Mouse (Mus musculus): ENCODE measurements around the gene Ccr10.
"Not testable (repeated sequence)": the region's sequence is repeated elsewhere in the genome, so short reads cannot be mapped to it uniquely, and the experiment has no call there.

The Ccr10 gene

DNA sequence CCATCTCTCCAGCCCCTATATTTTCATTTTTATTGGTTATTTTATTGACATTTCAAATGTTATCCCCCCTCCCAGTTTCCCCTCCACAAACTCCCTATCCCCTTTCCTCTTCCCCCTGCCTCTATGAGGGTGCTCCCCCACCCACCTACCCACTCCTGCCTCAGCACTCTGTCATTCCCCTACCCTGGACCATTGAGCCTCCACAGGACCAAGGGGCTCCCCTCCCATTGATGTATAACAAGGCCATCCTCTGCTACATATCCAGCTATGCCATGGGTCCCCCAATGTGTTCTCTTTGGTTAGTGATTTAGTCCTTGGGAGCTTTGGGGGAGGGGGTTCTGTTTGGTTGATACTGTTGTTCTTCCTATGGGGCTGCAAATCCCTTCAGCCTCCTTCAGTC lies 20.6 kb downstream of the Ccr10 start:
- DNase-seq (ENCODE audit: low spot score), result no peak

GRCm38 (mm10) chr11:101152825-101153224 lies 22.4 kb downstream of the Ccr10 start:
- DNase-seq (ENCODE audit: low spot score), result no peak

- DNase-seq (ENCODE audit: low spot score), result no peak
These were observed 24.2 kb downstream of the Ccr10 start for GRCm38 (mm10) chr11:101151063-101151462.

- DNase-seq (ENCODE audit: low spot score), result peak; percentile 73
These were observed 25.8 kb downstream of the Ccr10 start for GRCm38 (mm10) chr11:101149178-101150105.

DNA sequence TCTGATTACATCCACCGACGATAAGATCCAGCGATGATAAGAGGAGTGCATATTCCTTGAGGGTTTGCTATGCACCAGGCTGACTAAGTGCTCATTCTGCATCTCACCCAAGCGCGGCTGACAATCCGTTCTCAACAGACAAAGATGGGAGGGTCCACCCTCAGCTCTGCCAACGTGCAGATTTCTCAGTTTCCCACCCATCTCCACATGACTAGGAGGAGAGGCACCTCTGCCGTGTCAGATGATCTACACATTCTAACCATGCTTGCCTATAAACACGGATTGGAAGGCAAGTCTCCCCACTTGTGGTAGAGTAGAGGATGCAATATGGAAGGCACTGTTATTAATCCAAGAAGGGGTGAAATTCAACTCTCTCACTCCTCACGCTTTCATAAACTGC lies 26.5 kb downstream of the Ccr10 start:
- no peak for DNase-seq (ENCODE audit: low spot score)

DNA sequence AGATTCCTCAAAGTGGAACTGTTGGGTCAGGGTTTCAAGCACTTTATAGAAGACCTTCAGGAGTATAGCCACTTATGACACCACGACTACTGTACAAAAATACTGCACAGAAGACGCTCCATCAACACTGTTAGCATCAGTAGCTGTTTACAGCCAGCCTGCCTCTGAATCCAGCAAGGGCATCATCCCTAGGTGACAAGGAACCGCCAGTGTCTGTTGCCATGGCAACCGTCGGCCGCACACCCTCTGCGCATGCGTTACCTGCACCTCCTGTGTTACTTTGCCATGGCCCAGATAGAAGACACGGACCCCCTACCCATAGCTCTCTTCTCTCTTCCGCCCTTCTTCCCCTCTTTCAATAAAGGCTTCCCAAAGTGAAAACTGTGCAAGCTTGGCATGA lies 28.9 kb downstream of the Ccr10 start:
- no peak for DNase-seq (ENCODE audit: low spot score)

DNA sequence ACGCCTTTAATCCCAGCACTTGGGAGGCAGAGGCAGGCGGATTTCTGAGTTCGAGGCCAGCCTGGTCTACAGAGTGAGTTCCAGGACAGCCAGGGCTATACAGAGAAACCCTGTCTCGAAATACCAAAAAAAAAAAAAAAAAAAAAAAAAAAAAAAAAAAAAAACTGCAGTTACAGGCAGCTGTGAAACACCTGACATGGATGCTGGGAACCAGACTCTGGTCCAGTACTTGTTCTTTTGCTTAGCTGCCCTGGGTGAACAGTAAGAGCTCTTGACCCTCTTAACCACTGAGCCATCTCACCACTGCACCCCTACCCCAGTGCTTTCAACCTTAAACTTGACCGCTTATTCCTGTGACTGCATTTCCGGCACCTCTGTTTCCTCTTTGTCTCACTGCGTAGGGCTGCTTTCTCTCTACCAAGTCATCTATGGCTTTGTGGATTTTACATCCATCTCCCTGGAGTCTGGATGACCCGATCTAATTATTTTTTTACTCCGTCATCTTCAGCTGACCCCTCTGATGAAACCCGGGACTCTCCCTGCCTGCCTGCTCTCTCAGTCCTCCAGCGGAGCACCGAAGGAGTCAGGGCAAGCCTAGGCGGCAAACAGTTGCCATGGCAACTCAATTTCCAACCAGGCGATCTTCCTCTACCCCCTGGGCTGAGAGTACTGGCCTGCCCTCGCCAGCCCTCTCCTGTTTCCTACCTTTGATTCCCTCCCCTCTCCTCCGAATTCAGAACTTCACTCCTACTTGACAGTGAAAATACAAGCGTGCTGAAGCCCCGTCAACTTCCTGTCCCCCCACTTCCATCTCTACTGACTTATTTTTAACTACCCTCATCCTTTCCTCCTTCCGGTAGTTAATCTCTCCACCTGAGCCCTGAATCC lies 31.7 kb downstream of the Ccr10 start:
- DNase-seq (ENCODE audit: low spot score), result peak; percentile 88

DNA sequence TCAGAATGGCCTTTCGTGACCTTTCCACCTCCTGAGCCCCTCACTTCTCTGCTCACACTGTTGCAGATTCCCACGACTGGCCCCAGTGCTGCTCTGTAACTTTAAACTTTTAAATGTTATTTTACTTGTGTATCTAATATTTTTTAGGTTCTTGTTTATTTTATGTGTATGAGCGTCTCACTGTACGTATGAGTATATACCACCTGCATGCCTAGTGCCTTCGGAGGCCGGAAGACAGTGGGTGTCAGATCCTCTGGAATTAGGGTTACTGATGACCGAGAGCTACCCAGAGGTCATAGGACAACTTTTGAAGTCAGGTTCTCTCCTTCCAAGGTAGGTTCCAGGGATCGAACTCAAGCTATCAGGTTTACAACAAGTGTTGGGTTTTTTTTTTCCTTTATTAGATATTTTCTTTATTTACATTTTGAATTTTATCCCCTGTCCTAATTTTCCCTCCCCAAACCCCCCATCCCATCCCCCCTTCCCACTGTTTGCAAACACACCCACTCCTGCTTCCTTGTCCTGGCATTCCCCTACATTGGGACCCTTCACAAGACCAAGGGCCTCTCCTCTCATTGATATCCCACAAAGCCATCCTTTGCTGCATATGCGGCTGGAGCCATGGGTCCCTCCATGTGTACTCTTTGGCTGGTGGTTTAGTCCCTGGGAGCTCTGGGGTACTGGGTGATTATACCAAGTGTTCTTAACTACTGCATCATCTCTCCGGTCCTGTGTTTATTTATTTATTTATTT lies 32.9 kb downstream of the Ccr10 start:
- DNase-seq (ENCODE audit: low spot score), result no peak

DNA sequence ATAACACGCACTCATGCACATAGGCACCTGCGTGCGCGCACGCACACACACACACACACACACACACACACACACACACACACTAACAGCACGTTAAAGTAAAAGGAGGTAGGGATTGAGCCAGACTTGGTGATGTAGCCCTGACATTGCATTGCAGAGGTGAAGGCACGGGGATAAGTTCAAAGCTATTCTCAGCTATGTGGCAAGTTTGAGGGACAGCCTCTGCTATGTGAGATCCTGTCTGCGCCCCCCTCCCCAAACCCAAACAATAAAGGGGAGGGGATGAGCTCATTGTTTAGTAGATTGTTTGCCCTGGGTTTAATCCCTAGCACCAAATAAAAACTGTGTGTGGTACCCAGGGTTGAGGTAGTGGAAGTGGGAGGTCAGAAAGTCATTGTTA lies 34.2 kb downstream of the Ccr10 start:
- no peak for DNase-seq (ENCODE audit: low spot score)

DNA sequence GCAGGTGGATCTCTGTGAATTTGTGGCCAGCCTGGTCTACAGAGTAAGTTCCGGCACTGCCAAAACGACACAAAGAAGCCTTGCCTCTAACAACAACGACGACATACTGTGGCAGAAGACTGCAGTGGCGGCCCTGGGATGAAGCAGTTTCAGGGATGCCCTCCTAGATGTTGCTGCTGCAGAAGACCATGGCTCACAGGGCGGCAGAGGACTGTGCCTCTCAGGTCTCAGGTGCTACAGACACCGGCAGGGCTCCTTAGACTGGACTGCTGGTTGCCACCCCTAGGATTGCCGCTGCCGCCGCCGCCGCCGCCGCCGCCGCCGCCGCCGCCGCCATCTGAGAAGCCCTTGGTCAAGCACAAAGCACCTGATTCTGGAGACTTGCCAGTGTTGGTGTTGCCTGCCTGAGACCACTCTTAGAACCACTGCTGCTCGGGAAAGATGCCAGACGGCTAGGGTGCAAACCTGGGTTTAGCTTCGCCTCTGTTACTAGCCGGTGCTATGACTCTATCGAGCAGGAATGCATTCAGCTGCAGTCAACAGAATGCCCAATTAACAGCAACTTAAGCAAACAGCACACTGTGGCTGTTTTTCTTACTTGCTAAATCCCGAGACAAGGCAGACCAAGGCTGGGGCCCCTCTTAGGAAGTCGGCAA lies 35.0 kb downstream of the Ccr10 start:
- peak; percentile 55 for DNase-seq (ENCODE audit: low spot score)

DNA sequence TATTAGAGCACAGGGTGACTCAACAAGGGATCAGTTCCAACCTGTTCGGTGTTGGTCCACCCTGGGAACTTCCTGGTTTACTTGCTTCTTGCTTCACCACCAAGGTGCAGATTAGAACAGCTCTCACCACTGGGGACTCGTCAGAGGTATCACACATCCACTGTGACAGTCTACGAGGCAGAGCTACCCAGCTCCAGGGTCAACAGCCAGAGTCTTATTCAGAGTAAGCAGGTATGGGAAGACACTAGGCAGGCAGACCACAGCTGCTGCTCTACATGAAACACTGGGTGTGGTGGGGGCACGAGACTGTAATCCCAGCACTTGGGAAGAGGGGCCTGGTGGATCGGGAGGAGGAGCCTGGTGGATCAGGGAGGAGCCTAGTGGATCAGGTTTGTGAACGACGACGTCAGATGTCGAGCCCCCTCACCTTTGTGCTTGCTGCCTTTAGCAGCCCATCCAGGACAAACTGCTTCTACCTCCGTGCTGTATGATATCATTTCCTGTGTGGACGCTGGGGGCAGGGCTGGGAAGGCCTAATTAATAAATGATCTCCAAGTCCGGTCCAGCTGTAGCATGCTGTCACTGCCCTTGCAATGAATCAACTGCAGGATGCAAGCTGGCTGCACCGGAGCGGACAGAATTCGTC lies 36.6 kb downstream of the Ccr10 start:
- DNase-seq (ENCODE audit: low spot score), result peak; percentile 79

DNA sequence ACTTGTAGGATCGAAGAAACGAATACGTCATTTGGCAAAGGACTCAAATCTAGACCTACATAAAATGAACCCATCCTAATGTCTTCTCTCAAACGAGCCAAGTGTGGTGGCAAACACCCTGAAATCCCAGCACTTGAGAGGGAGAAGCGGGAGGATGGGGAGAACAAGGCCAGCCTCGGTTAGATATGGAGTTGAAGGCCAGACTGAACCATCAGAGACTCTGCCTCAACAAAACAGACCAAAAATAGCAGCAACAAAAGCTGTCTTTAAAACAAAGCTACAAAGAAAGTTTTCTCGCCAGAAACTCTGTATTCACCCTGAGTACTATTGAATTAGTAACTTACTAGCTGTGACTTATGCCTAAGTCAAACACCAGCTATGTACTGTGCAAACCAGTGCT lies 38.2 kb downstream of the Ccr10 start:
- no peak for DNase-seq (ENCODE audit: low spot score)

DNA sequence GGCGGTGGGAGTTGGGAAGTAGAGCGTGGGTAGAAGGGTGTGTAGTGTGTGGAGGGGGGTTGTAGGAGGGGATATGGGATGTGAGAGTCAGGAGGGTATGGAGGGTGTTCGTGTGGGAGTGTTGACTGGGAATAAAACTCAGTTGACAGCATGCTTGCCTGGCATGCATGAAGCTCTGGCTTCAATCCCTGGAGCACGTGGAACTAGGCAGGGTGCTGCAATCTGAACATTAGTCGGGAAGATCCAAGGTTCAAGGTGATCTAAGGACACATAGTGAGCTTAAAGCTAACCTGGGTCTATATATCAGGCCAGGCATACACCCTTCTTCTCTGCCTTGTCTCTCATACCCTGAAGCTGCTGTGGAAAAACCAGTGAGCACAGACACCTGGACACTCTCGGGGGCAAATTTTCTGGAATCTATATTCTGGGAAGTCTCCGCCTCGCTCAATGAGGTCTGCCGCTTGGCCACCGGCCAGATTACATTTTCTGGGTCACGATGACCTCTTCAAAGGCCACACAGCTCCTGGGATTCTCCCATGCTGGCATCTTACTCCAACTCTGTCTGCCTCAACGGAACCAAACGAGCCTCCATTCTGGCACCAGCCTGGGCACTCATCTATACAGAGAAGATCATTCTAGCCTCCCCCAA lies 40.9 kb downstream of the Ccr10 start:
- no peak for DNase-seq (ENCODE audit: low spot score)

DNA sequence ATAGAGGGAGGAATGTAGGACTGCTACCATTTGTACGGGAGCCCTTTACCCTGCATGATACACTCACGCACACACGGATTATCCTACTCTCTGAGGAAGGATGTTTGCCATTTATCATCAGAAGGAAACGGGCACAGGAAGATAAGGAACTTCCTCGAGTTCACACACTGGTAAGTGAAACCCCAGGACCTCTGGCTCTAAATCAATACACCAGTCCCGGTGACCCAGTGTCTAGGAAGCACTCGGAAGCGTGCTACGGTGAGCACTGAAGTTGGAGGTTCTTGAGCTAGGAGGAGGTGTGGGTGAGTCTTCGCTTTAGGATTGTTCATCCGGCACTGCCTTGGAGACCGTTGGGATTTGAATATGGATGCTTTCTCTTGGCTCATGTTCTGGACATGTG lies 42.2 kb downstream of the Ccr10 start:
- DNase-seq (ENCODE audit: low spot score), result no peak

GRCm38 (mm10) chr11:101131701-101132100 lies 43.5 kb downstream of the Ccr10 start:
- DNase-seq (ENCODE audit: low spot score), result no peak

DNA sequence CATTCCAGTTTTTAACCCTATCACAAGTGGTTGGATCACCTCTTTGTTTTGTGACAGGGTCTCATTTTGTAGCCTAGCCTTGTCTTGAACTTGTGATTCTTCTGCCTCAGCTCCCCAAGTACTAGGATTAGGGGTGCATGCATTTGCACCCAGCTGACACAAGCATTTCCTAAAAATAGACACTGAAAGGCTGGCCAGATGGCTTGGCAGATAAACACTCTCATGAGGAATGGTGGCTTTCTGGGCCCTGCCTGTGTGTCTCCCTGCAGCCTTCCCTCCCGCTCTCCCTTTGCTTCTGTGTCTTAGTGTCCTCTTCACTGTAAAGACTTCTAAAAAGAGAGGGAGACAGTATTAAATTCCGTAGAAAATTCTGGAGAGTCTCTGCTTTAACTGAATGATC lies 44.1 kb downstream of the Ccr10 start:
- DNase-seq (ENCODE audit: low spot score), result no peak

GRCm38 (mm10) chr11:101130056-101130756 lies 45.0 kb downstream of the Ccr10 start:
- DNase-seq (ENCODE audit: low spot score), result no peak

GRCm38 (mm10) chr11:101128996-101129577 lies 46.2 kb downstream of the Ccr10 start:
- DNase-seq (ENCODE audit: low spot score), result no peak

DNA sequence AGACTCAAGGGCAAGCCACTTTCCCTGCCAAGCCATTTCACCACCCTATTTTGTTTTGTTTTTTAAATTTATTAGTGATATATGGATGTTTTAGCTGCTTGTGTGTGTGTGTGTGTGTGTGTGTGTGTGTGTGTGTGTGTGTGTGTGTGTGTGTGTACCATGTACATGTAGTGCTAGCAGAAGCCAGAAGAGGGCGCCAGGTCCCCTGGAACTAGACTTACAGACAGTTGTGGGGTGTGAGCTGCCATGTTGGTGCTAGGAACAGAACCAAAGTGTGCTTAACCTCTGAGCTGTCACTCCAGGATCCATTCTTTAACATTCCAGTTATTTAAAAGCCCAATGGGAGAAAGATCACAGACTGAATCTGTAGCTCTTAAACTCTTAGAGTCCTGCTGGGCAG lies 48.2 kb downstream of the Ccr10 start:
- no peak for DNase-seq (ENCODE audit: low spot score)

- not testable (repeated sequence) for DNase-seq (ENCODE audit: low spot score)
These were observed 50.2 kb downstream of the Ccr10 start for GRCm38 (mm10) chr11:101125008-101125407.

Measured in MN1 (cell line).